Mouse (Mus musculus) small intestine, adult 2 months (tissue): Measurements from ENCODE around the gene Car4. TPM values are rescaled to one million over a fixed set of nuclear protein-coding genes. Genes with fewer than 3 reads are reported as not detected.

ENCODE experiments used
- H3K27ac ChIP-seq: fragments of 200-500 bp; 2 replicates; pipeline ENCODE4 v1.5.1; 2012; ENCODE audit warnings: low read depth, low read length, control low read depth, inconsistent platforms; ENCODE audit not compliant: insufficient read depth
- H3K27me3 ChIP-seq: fragments of 200-500 bp; 2 replicates; pipeline ENCODE4 v1.6.1; 2012; ENCODE audit warnings: mild to moderate bottlenecking, moderate library complexity, low read length, inconsistent platforms; ENCODE audit not compliant: control insufficient read depth, insufficient read depth
- H3K36me3 ChIP-seq: fragments of 200-500 bp; 2 replicates; pipeline ENCODE4 v1.6.1; 2012; ENCODE audit warnings: mild to moderate bottlenecking, low read length, control low read depth, inconsistent platforms; ENCODE audit not compliant: control insufficient read depth, insufficient read depth
- H3K4me1 ChIP-seq: fragments of 200-500 bp; 2 replicates; pipeline ENCODE4 v1.6.1; 2012; ENCODE audit warnings: low read length, inconsistent platforms, mixed read lengths; ENCODE audit not compliant: control insufficient read depth, insufficient read depth, insufficient read length
- H3K4me3 ChIP-seq: fragments of 200-500 bp; 2 replicates; pipeline ENCODE4 v1.5.1; 2012; ENCODE audit warnings: low read depth, mild to moderate bottlenecking, control low read depth, inconsistent platforms, low read length, moderate library complexity
- CTCF ChIP-seq: fragments of 200-500 bp; IDR thresholded peaks from 2 replicates; pipeline ENCODE4 v1.5.1; 2012; ENCODE audit warnings: low read depth, mild to moderate bottlenecking, control low read depth, inconsistent platforms, low read length, moderate library complexity, mixed read lengths; ENCODE audit not compliant: insufficient replicate concordance, insufficient read length; ENCODE audit errors: extremely low read depth
- POLR2A ChIP-seq: fragments of 200-500 bp; IDR thresholded peaks from 2 replicates; pipeline ENCODE4 v1.6.1; 2012; ENCODE audit warnings: low read depth, mild to moderate bottlenecking, control low read depth, inconsistent platforms, low read length, moderate library complexity
- WGBS: fragments of 180-500 bp; shearing (Covaris S2); methylation state at CpG from one replicate; pipeline ENCODE4 v1.1.7; 2018; 5-methylcytosine and 5-hydroxymethylcytosine counted together
- polyA plus RNA-seq: library from polyadenylated mRNA; depleted of rRNA; stranded (reverse); fragments of >200 nt; gene quantifications from 2 replicates; pipeline ENCODE4 v1.2.3, GENCODE M21; 2012

Gene Car4
- polyA plus RNA-seq, 1 experiment, result 46.7 TPM

DNA sequence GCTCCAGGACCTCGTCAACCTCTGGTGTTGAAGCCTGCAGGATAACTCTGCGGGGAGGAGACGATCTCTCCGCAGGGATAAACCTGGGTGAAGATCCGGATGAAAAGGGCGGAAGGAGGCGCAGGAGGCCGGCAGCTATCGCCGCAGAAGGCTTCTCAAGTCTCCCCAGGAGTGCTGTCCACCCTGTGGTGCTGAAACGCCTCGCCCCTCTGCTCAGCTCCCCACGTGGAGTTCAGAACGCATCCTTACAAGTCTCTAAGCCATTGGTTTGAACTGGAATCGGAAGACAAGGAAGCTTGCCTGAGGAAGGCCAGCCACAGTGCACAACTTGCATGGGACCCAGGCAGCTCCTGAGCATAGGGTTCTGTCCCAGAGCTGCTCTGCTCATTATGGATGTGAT, 13.6 kb upstream of the Car4 start:
- Histone ChIP-seq H3K4me3 (no peak overlapping the region), H3K27ac (no peak overlapping the region), H3K4me1 (peaks cover 26% of the 10 kb centered on the region), H3K27me3 (no peaks in the 10 kb centered on the region), H3K36me3 (no peaks in the 10 kb centered on the region)
- TF ChIP-seq POLR2A (no peak), CTCF (peak; percentile 16; the same call in 1 of the 2 replicates)
- WGBS, result 2% methylated on average over 15 of the region's 15 CpGs

DNA sequence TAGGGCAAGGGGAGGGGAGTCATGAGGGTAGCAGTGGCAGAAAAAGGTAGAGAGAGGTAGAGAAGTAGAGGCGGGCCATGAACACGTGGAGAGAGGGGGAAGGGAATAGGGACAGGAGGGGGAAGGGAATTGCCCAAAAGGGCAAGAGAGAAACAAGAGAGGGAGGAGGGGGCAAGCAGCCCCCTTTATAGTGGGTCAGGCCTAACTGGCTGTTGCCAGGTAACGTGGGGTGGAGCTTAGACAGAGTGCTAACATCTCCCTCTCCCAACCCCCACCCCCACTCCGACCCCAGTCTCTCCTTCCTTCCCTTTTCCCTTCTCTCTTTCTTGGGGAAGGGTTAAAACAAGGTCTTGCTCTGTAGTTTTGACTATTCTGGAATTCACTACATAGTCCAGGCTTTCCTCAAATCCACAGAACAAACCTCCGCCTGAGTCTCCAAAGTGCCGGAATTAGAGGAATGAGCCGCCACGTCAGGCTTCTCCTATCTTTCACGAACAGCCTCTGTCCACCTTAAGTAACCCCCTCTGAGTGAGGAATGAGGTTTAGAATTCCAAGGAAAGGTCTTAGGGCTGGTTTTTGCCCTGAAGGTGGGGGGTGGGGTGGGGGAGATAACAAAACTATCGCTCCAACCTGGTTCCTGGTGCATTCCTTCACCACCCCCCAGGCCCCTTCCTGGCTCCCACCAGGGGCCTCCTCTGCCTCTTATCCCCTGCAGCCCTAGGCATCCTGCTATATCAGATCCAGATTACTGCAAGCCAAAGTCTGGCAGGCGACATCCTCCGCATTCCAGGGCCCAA, 12.7 kb upstream of the Car4 start:
- Histone ChIP-seq H3K36me3 (no peaks in the 10 kb centered on the region), H3K4me3 (no peak overlapping the region), H3K4me1 (peaks cover 32% of the 10 kb centered on the region), H3K27me3 (no peaks in the 10 kb centered on the region), H3K27ac (no peak overlapping the region)
- 22% methylated on average over 12 of the region's 12 CpGs for WGBS
- TF ChIP-seq POLR2A (no peak), CTCF (no peak)

DNA sequence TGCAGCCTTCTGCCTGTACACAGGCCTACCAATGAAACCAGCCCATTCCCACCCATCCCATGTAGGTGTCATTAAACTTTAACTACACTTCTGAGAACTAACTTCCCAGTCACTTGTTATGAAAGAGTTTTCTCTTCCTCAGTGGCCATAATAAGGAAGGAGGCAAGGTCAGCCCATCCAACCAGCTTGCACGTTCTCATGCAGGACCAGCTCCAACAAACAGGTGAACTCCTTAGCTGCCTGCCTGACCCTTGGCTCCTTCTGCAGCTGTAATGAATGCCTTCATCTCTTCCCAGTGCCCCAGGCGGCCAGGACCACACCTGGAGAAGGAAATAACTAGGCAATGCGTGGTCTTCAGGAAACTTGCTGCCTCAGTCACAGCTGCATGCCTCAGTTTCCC, 11.7 kb upstream of the Car4 start:
- H3K4me1 ChIP-seq, result peaks cover 32% of the 10 kb centered on the region
- peak overlapping the region; percentile 46 for H3K27ac ChIP-seq
- no peak overlapping the region for H3K4me3 ChIP-seq
- H3K27me3 ChIP-seq, result no peaks in the 10 kb centered on the region
- WGBS, result 17% methylated on average over 3 of the region's 3 CpGs
- TF ChIP-seq POLR2A, result no peak
- no peak for TF ChIP-seq CTCF
- no peaks in the 10 kb centered on the region for H3K36me3 ChIP-seq

DNA sequence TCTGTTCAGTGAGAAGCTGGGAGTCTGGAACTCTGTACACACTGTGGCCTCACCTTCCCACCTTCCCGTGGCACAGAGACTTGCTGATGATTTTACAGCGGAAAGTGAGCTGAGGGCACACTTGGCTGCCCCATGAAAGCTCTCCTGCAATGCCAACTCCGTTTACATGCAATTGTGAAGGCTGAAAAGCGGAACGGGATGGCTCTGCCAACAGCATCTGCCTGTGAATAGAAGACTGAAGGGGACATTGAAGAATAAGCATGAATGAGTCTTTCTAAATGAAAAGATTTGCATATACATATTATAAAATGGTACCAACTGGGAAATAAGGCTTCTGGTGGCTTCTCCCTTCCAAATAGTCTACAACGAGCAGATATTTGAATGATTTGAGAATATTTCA, 10.4 kb upstream of the Car4 start:
- Histone ChIP-seq H3K36me3 (no peaks in the 10 kb centered on the region), H3K4me3 (no peak overlapping the region), H3K4me1 (peaks cover 36% of the 10 kb centered on the region), H3K27ac (no peak overlapping the region), H3K27me3 (no peaks in the 10 kb centered on the region)
- 78% methylated on average over 6 of the region's 6 CpGs for WGBS
- TF ChIP-seq CTCF (no peak), POLR2A (no peak)

DNA sequence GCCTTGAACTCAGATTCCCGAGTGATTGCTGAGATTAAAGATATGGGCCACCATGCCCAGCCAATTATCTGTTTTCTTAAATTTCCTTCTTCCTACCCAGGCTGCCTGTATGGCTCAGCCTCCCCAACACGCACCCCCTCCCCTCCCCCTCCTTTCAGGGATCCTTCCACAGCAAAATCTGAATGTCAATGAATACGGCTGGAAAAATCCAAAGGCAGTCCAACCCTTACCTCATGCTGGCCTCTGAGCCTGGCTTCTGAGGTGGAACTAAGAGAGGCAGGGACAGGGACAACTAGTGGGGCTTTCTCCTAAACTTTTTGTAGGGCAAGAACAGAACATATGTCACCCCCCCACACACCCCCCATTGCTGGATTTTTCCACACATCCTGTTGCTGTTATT, 9.5 kb upstream of the Car4 start:
- Histone ChIP-seq H3K27ac (no peak overlapping the region), H3K36me3 (no peaks in the 10 kb centered on the region), H3K27me3 (no peaks in the 10 kb centered on the region), H3K4me3 (no peak overlapping the region), H3K4me1 (peaks cover 35% of the 10 kb centered on the region)
- 41% methylated on average over 3 of the region's 3 CpGs for WGBS
- TF ChIP-seq CTCF (no peak), POLR2A (no peak)

DNA sequence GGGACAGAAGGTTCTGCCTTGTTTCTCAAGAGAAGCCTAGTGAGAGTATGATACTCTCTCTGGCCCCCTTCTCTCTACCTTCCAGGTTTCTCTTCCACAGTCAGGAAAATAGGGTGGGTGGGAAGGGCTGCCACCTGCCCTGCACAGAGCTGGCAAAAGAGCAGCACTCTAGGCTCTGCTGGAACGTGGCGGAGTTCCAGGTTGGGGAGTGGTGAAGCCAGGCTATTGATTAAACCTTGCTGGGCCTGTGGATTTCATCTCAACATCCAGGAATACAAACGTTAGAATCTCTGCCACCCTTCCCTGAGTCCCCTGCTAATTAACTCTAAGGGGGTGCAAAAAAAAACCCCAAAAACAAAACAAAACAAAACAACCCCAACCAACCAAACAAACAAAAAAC, 9.1 kb upstream of the Car4 start:
- Histone ChIP-seq H3K27me3 (no peaks in the 10 kb centered on the region), H3K4me3 (no peak overlapping the region), H3K36me3 (no peaks in the 10 kb centered on the region), H3K27ac (no peak overlapping the region), H3K4me1 (peaks cover 34% of the 10 kb centered on the region)
- 33% methylated on average over 3 of the region's 3 CpGs for WGBS
- no peak for TF ChIP-seq POLR2A
- TF ChIP-seq CTCF, result no peak

DNA sequence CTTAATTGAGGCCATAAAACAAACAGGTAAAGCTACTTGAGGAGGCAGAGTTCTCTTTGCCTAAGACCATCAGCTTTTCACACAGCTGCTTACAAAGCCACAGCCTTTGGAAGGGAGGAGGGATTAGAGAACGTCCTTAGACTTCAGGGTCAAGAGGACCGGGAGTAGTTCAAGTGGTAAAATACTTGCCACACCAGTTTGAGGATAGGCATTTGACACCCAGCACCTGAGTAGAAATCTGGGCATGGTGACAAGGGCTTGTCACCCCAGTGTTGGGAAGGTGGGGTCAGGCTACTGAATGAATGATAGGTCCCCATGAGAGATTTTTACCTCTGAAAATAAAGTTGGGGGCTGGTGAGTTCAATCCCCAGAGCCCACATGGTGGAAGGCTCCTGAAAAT, 5.0 kb upstream of the Car4 start:
- 14% methylated on average over 2 of the region's 2 CpGs for WGBS
- peaks cover 21% of the 10 kb centered on the region; the same call in 1 of the 2 replicates for H3K4me1 ChIP-seq
- H3K27me3 ChIP-seq, result no peaks in the 10 kb centered on the region
- no peak overlapping the region for H3K4me3 ChIP-seq
- H3K36me3 ChIP-seq, result no peaks in the 10 kb centered on the region
- TF ChIP-seq POLR2A (no peak), CTCF (no peak)
- peak overlapping the region; percentile 66 for H3K27ac ChIP-seq
